In genomic region chr1:33896666-33897065, GRCm38 (mm10) we compare ENCODE assay signal across 11 mouse cellular contexts. TPM values are rescaled to one million over a fixed set of nuclear protein-coding genes. Genes with fewer than 3 reads are reported as not detected.
"Had no signal": no experiment of that assay in that cellular context is flagged by ENCODE, and none has a peak within 500 bp of the region (broad histone marks: within the 10 kb centered on the region; RNA-seq: fewer than 3 reads in every experiment).

No protein-coding gene starts in this region.

- H3K4me1 ChIP-seq: limb, embryonic 10.5 days; liver, embryonic 15.5 days; midbrain, embryonic 13.5 days had no signal

- H3K9me3 ChIP-seq: limb, embryonic 10.5 days; liver, embryonic 15.5 days; midbrain, embryonic 13.5 days had no signal

- H3K27me3 ChIP-seq: midbrain, embryonic 13.5 days had no signal

- H3K4me3 ChIP-seq: limb, embryonic 10.5 days; liver, embryonic 15.5 days; midbrain, embryonic 13.5 days had no signal

- H3K4me2 ChIP-seq: liver, embryonic 11.5 days; liver, embryonic 15.5 days; midbrain, embryonic 13.5 days had no signal

- H3K27ac ChIP-seq: limb, embryonic 10.5 days; liver, embryonic 15.5 days; midbrain, embryonic 13.5 days; stomach, postnatal 0 days had no signal

- DNase-seq: kidney, postnatal 14 days; lung, adult 2 months; lung, postnatal 36 days; thymus, postnatal 25 days had no signal

- H3K9ac ChIP-seq: liver, embryonic 15.5 days; midbrain, embryonic 13.5 days had no signal

- H3K36me3 ChIP-seq: limb, embryonic 10.5 days; liver, embryonic 15.5 days; midbrain, embryonic 13.5 days had no signal

- ATAC-seq: lung, postnatal 0 days; midbrain, embryonic 13.5 days had no signal

RNA-seq across cellular contexts. Expression of gene Bend6, which starts 10.9 kb away (rescaled TPM):
- total RNA-seq: megakaryocyte progenitor cell, adult 5-6 weeks had no signal
